Mouse (Mus musculus): ENCODE measurements around the gene Slc36a4.

Gene Slc36a4

DNA sequence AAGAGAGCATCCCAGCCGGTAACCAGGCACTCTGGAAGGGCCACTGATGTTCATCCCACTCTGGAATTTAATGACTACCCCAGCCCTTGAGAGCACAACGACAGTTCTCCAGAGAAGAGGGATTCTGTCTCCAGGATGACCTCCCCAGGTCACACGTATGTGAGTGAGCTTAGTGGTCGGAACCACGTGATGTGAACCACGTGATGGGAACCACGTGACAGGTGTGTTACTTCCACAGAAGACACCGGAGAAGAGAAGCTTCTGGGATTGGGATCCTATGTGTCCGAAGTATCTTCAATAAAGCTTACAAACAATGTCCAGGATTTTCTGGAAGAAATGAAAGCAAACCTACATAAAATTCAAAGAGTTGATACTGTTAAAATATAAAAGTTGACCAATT is 82.5 kb downstream of the Slc36a4 start:
- no peak for DNase-seq (ENCODE audit: low read depth in 1 of 2, low spot score in 2 of 2)

Measured in monocyte, adult 2 months (primary cell).